Mouse (Mus musculus) kidney, adult 8-10 months (tissue): ENCODE results near the gene Chrna9.
A peak's percentile ranks its signal among the peaks of the same experiment; 100 is the strongest.

Source experiments
- DNase-seq, 2 experiments: peaks; one replicate each; pipeline ENCODE4 v3.0.0; 2022

The Chrna9 gene

DNA sequence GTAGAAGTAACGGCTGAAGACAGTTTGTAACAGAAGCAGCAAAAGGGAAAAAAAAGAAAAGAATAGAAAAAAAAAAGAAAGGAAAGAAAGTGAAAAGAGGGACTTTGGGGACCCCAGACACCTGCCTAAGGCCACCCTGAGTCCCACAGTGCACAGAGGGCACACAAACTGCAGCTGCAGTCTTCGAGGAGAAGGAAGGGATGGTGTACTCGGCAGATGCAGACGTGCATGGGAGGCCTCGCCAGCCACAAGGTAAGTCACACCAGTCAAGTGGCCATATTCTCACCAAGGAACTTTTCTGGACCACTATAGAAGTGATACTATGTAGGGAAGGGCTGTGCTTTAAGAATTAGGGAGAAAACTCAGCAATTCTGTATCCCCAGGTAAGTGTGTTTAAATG lies at the start of gene Chrna9:
Chrna9 (plus strand) TSS at position 139 of the 400 bp plus-strand sequence.
- DNase-seq, result no peak

DNA sequence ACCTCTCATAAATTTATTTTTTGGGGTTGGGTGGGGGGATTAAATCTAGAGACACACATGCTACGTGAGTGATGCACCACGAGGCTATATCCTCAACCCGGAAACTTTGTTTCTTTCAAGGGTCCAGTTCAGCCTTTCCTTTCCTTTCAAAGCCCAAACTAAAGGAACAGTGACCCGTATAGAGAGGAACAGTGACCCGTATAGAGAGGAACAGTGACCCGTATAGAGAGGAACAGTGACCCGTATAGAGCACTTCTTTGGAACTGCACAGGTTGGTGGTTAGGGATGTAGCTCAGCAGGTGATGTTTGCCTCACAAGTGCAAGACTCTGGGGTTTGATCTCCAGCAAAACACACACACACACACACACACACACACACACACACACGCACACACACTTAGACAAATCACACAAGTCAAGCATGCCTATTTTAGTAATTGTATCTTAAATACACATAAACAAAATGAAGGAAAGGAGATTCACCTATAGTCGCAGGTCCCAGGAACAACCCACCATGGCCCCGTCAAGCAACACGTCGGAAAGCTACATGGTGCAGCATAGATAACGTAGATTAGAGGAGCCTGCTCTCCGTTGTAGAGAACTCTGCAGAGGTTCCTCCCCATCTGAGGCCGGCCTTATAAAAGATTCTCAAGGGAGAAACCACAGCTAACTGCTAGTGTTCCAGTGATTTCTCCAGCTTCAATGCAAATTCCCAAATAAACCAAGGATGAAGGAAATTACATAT lies 48.9 kb upstream of the Chrna9 start:
- peak; percentile 6 to 27 for DNase-seq

DNA sequence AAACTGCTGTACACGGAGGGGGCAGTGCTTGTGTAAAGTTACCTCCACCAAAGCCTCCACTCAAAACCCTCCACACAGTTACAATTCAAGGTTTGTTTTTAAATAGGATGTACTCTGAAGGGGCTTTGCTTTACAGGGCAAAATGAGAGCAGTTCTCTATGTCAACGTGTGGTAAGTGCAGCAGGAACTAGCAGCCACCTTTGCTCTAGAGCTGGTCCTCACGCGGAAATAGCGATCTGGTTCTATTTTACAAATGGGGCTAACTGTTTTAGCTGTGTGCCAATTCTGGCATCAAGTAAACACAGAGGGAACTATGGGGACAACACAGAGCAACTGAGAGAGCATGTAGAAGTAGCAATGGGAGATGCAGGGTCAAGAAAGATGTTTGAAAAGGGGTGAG lies 46.6 kb upstream of the Chrna9 start:
- DNase-seq, result no peak

DNA sequence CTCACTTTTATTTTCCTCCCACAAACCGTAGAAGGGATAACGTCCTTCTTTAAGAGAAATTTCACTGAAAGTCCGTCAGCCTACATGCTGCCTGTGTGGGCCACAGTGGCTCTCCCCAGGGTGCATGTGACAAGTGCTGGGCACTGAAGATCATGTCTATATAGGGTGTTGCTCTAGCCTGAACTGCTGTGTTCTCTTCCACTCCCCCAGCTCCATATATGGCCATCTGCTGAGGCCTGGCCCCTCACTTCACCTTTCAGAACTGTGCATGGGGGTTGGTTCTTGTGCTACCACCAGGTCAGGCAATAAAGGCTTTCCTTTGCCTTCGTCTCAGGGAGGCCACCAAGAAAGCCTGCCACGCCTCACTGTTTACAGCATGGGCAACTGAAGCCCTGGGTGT lies 45.7 kb upstream of the Chrna9 start:
- DNase-seq, result no peak

DNA sequence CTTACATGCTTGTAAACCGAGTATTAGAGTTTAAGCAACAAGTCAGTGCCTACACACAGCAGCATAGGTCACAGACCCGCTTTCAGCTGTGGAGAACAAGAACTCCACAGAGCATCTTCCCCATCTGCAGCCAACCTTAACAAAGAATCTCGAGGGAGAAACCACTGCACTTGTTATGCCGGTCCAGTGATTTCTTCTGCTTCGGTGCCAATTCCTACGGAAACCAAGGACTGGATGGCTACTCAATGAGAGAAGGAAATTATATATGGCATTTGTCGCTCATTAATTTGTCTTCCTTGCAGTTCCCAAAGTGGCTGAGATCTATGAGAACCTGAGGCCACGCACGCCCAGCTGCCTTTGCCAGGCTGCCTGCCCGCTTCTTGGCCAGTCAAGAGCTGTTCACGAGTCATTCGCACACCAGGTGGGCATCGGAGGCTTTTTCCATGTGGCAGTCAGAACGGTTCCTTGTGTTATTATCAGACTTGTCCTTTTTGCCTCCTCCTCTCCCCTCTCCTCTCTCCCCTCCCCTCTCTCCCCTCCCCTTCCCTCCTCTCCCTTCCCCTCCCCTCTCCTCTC lies 43.4 kb upstream of the Chrna9 start:
- DNase-seq, result no peak

DNA sequence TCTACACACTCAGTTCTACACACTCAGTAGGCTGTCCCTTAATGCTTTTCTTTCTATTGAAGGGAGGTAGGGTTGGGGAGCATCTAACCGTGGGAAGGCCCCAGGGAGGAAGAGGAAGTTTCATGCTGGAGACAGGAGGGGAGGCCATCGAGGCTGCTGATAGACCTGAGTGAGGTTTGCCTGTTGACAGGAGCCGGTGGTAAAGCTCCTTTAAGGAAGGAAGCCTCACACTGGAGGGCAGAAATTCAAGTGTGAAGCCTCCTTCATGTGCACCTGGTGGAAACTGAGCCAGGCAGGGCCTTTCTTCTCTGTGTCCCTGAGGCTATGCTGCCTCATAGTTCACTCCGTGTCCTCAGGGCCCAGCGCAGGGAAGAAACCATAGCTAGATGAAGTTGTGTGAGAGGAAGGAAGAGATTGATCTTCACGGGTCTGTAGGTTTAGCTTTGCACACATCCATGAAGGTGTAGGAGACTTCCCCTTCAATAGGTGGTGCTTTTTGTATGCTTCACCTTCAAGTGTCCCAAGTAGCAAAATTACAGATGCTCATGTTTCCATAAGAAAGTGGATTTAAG lies 39.5 kb upstream of the Chrna9 start:
- DNase-seq, result no peak

DNA sequence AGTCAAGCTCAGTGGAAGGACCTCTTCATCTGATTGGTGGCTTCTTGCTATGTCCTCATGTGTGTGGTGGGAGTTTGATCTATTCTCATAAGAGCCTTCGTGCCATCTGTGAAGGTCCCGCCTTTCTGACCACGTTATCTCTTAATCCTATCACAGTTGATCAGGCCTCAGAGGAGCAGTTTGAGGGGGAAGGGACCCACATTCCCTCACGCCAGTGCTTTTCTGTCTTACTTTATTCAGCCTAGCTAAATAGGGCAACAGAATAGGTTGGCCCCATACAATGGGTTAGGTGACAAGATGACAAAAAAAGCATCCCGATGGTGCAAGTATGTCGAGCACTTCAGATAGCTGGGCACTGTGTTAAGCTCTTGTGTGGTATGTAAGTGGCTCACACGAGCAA lies 39.0 kb upstream of the Chrna9 start:
- DNase-seq, result no peak

DNA sequence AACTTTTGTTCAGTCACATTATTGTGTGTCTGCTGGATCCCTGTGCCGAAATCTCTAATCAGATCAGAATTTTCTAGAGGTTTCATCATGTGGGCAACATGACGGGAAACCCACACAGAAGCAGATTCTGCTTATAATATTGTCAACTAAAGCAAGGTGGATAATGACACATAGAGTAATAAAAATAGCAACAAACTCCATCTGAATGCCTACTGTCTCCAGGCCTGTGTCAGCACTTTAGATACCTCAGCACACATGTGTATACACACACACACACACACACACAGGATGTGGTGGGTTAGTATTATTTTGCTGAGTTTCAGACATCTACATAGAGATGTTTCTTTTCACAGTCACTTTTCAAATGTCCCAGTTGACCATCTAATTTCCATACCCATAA lies 37.0 kb upstream of the Chrna9 start:
- DNase-seq, result no peak

DNA sequence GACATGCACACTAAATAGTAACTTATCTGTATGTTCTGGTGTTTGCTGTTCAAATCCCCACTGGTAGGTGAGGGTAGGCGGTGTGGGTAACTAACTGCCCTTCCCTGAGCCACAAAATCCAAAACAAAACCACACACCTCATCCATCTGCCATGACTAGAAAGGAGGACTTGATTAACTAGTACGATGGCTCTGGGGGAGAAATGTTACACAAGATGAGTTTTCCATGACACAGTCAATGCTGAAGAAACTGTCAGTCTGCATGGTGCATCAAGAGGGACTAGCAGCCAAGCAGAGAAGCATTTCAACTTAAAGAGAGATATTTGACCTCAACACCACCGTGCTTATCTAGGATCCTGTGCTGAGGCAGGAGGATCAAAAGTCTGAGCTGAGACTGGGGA lies 36.0 kb upstream of the Chrna9 start:
- no peak for DNase-seq

DNA sequence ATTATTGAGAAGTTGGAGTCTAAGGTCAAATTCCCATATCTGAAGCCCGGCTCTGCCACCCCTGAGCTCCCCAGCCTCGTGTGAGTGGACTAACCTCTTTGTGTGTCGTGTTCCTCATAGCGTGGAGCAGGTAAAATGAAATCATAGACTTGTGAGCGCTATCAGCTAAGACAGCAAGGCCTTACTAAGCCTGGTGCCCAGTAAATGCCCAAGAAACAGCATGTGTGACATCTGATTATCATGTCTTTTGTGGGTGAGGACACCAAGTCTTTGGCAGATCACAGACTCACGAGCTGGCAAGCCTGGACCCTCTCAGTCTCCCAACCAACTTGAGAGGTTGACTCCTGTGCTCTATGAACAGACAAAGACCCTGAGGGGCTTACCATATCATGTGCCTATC lies 34.6 kb upstream of the Chrna9 start:
- no peak for DNase-seq

DNA sequence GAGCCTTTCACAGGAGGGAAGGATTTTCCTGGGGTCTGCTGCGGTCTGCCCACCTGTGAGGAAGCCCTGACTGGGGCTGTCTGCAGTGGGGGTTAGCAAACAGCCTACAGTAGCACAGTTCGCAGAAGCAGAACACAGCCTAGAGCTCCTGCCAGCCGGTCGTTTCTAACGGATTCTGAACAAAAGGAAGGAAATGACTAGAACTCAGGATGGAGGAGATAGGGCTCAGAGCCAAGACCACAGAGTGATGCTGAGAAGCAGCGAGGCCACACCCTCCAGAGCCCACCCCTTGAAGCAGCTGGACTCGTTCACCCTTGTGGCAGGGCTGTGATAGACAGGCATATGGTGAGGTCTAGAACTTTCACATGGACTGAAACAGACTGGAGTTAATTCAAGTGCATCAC lies 33.9 kb upstream of the Chrna9 start:
- no peak for DNase-seq

DNA sequence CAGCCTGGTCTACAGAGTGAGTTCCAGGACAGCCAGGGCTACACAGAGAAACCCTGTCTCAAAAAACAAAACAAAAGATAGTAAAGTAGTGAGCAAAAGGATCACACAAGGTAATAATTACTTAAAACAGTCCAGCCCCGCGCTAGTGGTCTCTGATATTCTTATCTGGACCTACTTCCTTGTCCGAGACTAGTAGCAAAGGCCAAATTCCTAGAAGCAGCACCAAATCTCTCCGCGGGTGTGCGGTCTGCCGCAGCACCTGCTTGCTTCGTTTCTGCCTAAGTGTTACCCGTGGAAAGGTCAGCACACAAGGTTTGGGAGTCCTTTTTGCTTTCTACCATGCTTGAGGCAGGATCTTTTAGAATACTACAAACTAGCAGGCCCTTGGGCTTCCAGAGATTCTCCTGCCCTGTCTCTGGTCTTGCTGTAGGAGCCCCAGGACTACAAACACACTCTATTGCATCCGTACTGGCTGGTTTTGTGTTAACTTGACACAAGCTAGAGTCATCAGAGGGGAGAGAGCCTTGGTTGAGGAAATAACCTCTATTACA lies 32.8 kb upstream of the Chrna9 start:
- no peak for DNase-seq

DNA sequence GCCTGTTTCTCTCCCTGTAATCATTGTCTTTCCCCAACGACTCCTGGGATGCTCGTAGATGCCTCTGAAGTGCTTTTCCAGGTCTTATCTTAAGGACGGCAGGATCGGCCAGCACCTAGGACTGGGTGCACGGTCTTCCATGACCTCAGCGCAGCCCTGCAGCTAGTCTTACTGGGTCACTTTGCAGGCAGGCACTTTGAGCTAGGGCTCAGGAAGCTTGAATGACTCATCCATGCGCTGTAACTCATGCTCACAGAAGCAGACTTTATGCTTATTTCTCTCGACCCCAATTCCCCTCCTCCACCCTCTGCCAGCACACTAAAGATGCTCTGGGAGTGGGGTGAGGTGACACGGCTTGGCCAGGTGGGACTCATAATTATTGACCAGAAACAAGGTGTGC lies 31.9 kb upstream of the Chrna9 start:
- DNase-seq, result no peak

DNA sequence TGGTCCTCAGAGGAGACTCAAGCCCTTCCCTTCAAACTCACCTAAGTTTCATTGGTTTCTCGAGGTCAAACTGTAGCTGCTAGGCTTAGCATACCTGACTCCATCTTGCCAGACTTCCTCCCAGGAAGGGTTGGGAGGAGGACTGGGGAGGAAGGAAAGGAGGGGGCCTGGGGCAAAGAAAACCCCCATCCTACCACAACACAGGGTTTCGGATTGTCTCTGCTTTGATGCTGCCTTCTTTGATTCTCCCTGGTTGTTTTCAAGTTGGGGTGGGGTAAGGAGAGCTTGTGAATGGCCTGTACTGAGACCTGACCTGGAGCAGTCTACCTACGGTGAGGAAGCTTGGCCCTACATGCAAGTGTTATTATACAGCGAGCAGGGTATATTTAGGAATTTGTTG lies 30.2 kb upstream of the Chrna9 start:
- no peak for DNase-seq

DNA sequence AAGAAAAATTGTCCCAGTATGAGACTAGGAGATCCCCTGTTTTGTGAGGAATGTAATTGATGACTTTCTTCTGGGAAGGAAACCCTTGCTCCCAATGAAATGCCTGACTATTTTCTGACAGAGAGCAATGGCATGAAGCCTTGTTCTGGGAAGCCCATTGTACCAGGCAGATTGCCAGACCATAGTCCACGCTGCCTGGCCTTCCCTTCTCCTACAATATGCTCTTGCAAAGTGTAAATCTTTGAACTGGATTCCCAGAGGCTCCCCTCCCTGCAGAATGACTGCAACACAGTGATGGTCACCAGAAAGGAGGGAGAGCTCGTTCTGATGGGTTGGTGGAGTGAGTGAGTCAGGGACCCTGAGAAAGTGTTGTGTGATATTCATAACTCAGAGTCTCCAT lies 26.0 kb upstream of the Chrna9 start:
- no peak for DNase-seq

DNA sequence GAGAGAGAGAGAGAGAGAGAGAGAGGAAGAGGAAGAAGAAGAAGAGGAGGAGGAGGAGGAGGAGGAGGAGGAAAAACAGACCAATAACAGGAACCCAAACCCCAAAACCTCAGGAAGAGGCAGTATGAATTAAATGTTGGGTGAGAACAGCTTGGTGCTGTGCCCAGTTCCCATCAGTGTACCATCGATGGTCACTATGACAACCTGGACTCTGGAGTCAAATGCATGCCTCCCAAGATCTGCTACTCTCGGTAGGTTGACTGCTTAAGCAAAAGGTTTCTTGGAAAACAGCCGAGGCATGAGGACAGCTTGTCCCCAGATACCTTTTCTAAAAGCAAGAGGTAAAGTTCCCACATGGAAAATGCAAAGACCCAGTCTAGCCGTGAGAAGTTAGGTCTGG lies 25.4 kb upstream of the Chrna9 start:
- DNase-seq, result no peak

DNA sequence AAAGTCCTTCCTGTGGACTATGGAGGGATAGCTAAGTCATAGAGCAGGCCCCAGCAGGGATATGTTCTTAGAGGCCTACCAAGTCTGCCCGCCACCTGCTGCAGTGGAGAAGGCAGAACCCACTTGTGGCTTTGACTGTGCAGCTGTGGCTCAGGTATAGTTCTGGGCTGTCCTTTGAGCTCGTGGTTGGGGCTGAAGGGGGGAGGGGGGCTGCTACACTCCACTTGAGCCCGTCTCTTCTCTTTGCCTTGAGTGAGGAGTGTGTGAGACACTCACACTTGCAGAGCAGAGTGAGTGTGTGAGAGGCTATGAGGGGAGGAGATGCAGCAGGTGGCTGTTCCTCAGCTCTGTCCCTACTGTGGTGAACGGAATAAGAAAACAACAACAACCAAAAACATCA lies 24.3 kb upstream of the Chrna9 start:
- no peak for DNase-seq

DNA sequence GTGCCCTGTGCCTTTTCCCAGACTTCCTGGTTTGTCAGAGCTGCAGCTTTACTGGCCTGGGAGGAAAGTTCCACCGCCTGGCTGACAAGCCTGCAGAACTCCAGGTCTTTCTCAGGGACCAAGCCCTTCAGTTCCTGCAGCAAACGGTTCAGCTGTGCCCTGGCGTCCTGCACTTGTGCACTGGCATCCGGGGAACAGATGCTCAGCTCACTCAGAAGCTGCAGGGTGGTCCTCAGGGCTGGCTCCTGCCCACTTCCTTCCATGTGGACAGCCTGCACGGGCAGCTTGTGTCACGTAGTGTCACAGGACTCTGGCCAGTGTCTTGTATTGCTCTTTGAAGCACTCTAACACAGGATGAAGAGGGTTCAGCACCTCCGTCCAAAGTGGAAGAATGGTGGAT lies 23.0 kb upstream of the Chrna9 start:
- no peak for DNase-seq

DNA sequence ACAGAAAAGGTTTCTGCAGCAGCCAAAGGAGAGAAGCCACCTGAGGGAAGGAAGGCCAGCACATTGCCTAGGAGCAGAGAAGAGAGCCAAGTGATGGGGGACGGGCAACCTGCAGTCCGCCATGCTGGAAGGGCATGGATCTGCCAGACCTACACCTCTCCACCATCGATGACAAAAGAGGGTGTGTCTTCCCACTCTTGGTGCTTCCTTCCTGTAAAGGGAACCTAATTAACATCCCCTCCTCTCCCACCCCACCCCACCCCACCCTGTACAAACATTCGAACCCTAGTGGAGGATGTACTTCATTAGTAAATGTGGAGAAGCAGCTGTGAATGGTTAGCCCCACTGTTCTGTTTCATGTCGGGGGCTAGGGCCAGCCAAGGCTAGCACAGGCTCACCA lies 22.5 kb upstream of the Chrna9 start:
- DNase-seq, result no peak

DNA sequence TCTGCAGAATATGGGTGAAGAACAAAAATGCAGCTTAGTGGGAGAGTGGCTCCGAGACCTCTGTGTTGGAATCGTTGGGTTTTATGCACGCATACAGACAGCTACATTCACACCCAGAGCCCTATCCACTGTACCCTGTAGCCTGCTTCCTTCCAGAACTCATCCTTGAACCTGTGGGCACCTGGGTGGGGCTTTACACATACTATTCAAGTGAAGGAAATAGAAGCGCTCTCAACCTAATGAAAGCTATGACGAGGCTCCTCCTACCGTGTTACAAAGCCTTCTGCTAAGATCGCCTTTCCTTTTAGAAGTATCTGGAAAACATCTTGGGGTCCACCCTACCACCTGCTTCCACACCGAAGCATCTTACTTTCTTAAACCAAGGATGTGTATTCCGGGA lies 21.6 kb upstream of the Chrna9 start:
- DNase-seq, result no peak

DNA sequence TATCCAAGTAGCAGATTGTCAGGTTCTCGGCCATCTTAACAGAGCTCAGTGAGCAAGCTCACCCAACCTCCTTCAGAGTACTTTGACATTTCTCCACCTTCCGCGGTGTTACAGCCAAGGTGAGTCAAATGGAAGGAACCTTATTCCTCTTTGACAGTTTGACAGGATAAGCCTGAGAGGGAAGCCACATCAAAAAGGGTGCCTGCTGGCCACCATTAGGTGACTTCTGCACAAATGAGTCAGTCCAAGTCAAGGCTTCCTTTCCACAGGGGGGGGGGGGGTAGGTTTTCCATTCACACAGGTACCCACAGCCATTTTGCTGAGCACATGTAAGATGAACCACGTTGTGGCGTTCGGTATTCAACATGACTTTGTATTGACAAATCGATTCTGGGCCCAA lies 20.4 kb upstream of the Chrna9 start:
- DNase-seq, result no peak

DNA sequence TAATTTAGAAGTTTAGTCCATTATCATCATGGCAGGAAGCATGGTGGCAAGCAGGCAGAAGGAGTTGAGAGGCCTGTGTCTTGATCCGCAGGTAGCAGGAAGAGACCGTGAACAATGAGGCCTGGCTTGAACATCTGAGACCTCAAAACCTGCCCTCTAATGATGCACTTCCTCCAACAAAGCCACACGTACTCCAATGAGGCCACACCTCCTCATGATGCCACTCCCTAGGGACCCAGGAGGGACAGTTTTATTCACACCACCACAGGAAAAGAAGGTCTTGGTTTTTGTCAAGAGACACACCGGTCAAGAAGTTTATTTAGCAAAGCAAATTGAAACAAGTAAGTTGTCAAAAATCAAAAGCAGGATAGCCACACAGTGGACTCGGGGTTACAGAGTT lies 17.8 kb upstream of the Chrna9 start:
- no peak for DNase-seq

DNA sequence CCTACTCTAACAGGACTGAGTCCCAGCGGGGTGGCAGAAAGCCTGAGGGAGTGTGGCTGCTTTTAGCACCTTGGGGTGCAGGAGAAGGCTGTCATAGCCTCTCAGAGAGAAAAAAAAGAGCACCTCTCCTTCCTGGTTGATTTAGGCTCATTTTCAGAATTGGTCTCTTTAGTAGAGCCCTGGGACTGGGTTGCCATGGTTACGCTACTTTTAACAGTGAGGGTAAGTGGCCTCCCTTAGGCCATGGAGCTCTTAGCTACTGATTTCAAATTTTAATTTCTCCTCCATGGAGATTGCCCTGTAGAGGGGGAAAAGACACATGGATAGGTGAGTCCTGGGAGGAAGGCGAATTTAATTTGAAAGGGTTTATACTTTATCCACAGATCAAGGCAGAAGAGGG lies 16.1 kb upstream of the Chrna9 start:
- DNase-seq, result no peak

DNA sequence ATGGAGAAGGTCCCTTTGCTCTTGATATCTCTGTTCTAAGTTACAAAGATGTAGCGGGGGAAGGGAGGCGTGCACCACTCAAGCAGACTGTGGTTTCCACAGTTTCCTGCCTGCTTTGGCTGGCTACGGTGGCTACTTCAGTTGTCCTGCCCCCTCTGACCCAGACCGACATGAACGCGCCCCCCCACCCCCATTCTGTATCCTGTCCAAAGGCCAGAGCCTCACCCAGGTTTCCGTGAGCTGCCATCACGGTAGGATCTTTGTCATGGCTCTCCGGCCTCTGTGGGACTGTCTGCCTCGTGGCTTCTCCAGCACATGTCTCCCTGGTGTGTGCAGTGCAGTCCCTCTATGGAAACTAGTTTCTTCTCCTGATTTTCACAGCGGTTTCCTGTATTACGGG lies 15.4 kb upstream of the Chrna9 start:
- no peak for DNase-seq

DNA sequence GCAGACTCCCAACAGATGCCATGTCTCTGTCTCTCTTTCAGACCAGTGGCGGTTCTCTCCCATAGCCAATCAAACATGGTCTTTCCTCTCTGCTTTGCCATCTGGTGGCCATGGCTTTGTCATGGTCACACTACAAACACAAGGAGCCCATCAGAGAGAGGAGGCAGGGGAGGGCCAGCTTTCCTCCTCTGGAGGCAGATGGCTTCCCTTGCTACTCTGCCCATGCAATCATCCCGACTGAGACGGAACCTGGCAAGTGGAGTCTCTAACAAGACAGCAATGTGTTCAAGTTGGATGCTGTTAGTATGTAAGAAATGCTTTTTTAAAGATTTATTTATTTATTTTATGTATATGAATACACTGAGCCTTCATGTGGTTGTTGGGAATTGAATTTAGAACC lies 14.8 kb upstream of the Chrna9 start:
- DNase-seq, result no peak
